Mouse (Mus musculus) left cerebral cortex, postnatal 25 days (tissue): Measurements from ENCODE around the gene Capn5. TPM values are rescaled to one million over a fixed set of nuclear protein-coding genes. Genes with fewer than 3 reads are reported as not detected.

Experiments used
- DNase-seq, 2 experiments: peaks; one replicate each; pipeline ENCODE4 v3.0.0; 2022; ENCODE audit warnings: low spot score in 2 of 2, mixed read lengths in 1 of 2
- intact Hi-C: fragments of 180-260 bp; cut with DNase I; formaldehyde crosslinking; loops from one replicate; pipeline ENCODE4 v1.15.1; 2025
- total RNA-seq, 2 experiments: library from RNA; stranded (reverse); gene quantifications; 2 replicates each; pipeline ENCODE4 v1.2.3; 2021

The Capn5 gene
- total RNA-seq, 2 experiments from 2014 or later = 33.4 to 37.9 TPM

DNA sequence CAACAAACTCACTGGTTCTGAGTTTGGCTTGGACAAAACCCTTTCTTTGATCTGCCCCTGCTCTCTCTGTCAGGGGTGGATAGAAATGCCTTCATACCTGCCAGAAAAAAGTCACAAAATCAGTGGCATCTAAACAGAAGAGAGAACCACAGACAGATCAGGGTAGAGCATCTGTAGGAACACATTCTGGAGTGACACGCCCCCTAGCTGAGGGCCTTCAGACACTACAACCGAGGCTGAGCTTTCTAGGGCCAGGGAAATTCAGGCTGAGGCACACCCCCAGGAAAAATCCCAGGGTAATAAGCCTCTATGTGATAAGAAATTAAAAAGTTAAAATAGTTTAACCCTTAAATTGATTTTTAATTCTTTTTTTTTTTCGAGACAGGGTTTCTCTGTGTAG lies 24.7 kb downstream of the Capn5 start:
- no peak for DNase-seq
- intact Hi-C loops = no loop called here

DNA sequence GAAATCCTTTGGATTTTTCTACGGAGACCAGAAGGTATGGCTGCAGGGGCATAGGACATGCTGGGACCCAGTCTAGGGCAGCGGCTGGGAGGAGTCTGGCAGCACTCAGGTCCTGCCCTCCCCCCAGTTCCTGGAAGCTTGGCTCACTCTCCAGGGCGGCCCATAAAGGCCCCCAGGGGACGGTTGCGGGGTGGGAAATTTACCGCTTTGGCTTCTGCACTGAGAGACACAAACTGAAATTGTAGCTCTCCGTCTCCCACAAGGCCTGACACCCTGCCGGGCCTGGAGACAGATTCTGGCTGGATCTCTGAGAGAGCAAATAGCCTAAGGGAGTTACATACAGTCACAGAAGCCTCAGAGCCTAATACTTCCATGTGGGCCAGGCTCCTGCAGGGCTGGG lies 25.7 kb downstream of the Capn5 start:
- intact Hi-C loops = no loop called here
- no peak for DNase-seq

- intact Hi-C loops = no loop called here
- DNase-seq = no peak
Measured at GRCm38 (mm10) chr7:98150525-98150924, 27.5 kb downstream of the Capn5 start.

DNA sequence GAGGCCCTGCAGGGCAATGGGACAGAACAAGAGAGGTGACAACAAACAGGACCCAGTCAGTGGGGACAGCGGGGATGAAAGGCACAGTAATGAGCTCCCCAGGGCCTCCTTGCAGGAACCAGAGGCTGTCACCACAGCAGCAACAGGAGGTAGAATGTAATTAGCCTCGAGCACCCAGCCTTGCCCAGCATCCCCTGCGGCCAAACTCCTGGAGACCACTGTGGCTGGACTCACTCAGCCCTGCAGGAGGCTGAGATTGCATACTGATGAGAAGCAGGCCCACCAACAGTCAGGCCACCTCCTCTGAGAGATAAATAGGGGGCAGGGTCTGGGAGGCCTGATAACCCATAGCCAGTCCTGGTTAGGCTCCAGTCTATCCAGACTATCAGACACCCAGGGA lies 28.3 kb downstream of the Capn5 start:
- intact Hi-C loops = no loop called here
- no peak for DNase-seq

GRCm38 (mm10) chr7:98148721-98149407 lies 29.2 kb downstream of the Capn5 start:
- intact Hi-C loops = no loop called here
- DNase-seq = no peak

GRCm38 (mm10) chr7:98147766-98148165 lies 30.3 kb downstream of the Capn5 start:
- intact Hi-C loops = no loop called here

DNA sequence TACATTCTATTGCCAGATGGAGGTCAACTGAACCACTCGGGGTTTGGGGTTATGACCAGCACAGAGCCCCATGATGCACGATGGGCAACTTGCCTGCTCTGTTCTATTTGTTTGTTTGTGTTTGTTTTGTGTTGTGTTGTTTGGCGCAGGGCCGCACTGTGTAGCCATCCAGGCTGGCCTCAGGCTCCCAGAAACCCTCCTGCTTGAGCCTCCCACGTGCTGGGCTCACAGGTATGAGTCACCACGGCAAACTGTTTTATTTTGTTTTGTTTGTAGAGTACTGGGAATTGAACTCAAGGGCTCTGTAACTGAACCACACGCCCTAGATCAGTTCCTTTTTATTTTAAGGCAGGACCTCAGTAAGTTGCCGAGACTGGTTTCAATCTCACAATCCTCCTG lies 31.6 kb downstream of the Capn5 start:
- intact Hi-C loops = no loop called here
- DNase-seq = peak in 1 of 2 experiments; percentile 43

More at GRCm38 (mm10) chr7:98147766-98148165, 30.3 kb downstream of the Capn5 start:
- no peak for DNase-seq

DNA sequence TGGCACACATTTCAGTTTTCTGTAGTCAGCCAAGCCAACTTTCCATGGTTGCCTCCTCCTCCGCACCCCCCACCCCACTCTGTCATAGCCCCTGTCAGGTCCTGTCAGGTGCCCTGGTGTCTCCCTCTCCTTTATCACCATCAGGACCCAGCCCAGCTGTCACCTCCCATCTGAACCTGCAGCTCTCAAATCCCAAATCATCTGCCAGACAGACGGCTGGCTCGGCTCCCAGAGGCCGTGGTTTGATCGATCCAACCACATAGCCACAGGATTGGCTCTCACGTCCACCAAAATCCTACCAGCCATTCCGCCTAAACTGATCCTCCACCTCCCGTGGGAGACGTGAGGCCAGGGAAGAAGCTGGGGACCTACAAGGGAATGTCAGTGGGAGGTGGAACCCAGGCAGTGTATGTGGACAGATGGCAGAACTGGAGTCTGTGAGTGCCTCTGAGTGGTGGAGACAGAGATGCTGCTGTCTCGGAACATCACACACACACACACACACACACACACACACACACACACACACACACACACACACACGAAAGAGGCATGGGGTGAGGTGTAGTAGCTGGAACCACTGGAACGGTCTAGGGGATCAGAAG lies 32.1 kb downstream of the Capn5 start:
- intact Hi-C loops = no loop called here
- DNase-seq = peak in 1 of 2 experiments; percentile 73

DNA sequence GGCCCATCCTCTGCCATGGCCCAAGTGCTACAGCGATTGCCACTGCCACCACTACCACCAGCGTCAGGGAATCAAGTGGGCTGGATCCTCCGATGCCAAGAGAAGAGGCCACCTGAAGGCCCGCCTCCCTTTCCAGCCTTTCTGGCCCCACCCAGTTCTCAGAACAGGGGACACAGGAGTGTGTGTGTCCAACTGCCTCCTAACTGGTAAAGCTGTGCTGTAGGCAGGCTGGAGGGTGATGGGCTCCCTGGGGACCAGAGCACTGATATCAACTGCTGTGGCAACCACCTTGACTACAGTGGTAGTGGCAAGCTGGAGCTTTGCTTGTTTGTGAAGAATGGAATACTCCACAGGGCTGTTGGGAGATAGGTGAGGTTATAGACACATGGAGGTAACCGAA lies 32.7 kb downstream of the Capn5 start, which contains the start of gene Omp:
Omp (minus strand) TSS at position 101 of the 400 bp plus-strand sequence.
- intact Hi-C loops = no loop called here
- no peak for DNase-seq

GRCm38 (mm10) chr7:98142648-98143047 lies 35.4 kb downstream of the Capn5 start:
- intact Hi-C loops = no loop called here

DNA sequence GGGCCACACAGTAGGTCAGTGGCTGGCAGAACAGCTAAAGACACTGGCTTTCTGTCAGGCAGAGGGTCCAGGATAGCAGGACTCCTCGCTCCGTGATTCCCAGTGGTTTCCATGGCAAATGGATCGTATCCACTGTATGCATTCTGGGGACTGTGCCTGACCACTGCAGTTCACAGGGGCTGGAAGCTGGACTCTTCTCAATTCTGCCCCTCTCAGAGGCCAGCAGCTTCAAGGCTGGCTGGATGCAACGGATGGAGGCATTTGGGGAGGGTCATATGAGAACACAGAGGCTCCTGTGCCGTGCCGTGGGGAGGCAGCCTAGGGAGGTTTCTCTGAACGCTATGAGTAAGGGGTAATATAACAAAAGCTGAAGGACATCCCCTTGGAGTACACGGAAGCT lies 35.8 kb downstream of the Capn5 start:
- intact Hi-C loops = no loop called here
- DNase-seq = no peak

More at GRCm38 (mm10) chr7:98142648-98143047, 35.4 kb downstream of the Capn5 start:
- DNase-seq = no peak

GRCm38 (mm10) chr7:98141206-98141605 lies 36.9 kb downstream of the Capn5 start:
- intact Hi-C loops = no loop called here
- DNase-seq = no peak

- intact Hi-C loops = no loop called here
- DNase-seq = no peak
Measured at GRCm38 (mm10) chr7:98140597-98140996, 37.5 kb downstream of the Capn5 start.

- intact Hi-C loops = no loop called here
- no peak for DNase-seq
Measured at GRCm38 (mm10) chr7:98139216-98139615, 38.9 kb downstream of the Capn5 start.

DNA sequence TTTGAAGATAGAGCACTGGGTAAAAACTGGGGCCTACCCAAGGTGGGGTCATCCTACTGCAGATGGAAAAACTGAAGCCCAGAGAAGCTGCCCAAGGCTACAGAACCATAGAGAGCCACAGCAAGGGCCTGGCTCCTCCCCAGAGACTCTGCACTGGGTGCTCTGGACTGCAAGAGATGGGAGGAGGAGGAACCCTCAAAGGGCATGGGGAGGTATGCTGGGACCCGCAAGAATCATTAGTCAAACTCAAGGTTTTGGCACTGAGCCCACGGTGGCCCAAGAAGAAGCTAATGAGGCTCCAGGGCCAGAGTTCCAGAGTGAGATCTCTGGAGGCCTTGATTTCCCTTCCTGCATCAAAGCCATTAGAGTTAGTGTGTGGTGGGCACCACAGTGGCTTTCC lies 40.1 kb downstream of the Capn5 start:
- DNase-seq = no peak
- intact Hi-C loops = no loop called here

GRCm38 (mm10) chr7:98137583-98137982 lies 40.5 kb downstream of the Capn5 start:
- no peak for DNase-seq
- intact Hi-C loops = no loop called here

GRCm38 (mm10) chr7:98131751-98132150 lies 46.3 kb downstream of the Capn5 start:
- no peak for DNase-seq
- intact Hi-C loops = no loop called here

DNA sequence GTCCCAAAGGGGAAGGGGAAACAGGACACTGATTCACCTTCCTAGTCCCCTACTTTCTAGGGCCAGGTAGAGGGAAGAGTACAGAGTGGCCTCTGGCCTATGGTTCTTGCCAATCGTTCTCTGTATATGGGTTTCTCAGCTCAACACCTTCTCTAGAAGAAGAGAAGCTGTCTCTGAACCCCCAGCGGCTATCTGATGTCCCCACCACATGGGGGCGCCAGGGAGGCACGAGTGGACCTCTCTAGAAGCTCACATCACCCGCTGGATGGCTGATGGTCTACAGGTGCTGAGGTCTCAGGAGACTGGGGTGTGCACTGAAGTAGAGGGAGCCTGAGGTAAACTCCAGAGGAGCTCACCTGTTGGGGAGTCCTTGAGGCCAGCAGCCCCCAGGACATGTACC lies 52.6 kb downstream of the Capn5 start:
- no peak for DNase-seq
- intact Hi-C loops = no loop called here

DNA sequence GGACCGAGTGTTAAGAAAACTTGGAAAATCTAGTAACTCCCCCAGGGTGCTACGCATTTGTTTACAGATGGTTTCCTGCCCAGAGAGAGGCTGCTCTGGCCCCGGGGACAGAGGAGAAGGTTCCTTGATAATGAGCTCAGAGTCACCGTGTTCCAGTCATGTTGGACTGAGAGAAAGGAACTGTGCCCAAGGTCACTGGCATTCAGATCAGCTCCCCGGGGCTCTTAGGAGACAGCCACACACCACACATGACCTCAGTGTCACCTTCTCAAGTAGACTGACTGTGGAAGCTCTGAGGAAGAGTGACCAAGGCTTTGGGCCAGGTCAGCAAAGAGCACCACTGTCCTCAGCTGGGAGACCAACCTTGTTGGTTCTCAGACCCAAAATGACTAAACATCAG lies 53.4 kb downstream of the Capn5 start:
- DNase-seq = no peak
- intact Hi-C loops = loop anchor here (5.0 kb wide), 1 partner anchor 377 kb away; no protein-coding TSS in a partner anchor

- peak in 1 of 2 experiments; percentile 45 for DNase-seq
Measured at GRCm38 (mm10) chr7:98121673-98122072, 56.4 kb downstream of the Capn5 start.

DNA sequence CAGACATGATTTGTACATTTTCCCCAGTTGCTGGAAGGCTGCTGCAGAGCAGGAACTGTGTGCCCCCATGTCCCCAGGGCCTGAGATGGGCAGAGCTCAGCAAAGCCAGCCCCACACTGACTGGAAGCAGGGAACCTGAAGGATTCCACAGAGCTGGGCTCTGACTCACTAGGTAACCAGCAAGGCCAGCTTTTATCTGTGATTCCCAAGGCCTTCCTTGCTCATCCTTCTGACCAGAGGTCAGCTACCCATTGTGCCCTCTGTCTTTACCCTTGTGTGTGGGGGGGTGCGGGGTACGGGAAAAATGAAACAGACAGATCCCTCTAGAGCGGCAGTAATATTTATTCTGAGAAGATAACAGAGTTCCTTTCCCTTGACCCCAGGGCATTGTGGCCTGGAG lies 56.8 kb downstream of the Capn5 start:
- intact Hi-C loops = loop anchor here (5.0 kb wide), 1 partner anchor 374 kb away; no protein-coding TSS in a partner anchor
- DNase-seq = no peak

More at GRCm38 (mm10) chr7:98121673-98122072, 56.4 kb downstream of the Capn5 start:
- intact Hi-C loops = loop anchor here (5.0 kb wide), 1 partner anchor 374 kb away; no protein-coding TSS in a partner anchor
